Mouse (Mus musculus) 3134 (cell line): ENCODE data around the gene Dcx.

ENCODE experiments used
- DNase-seq: peaks from one replicate; pipeline ENCODE4 v3.0.0-alpha.2; 2011; ENCODE audit warnings: low spot score; ENCODE audit not compliant: insufficient read length; ENCODE audit errors: extremely low read depth

Gene Dcx

GRCm38 (mm10) chrX:143932958-143933357 lies at the start of gene Dcx:
Dcx (minus strand) TSS chrX:143933311.
- no peak for DNase-seq

GRCm38 (mm10) chrX:143966249-143966648 lies 33.1 kb upstream of the Dcx start:
- DNase-seq: no peak

GRCm38 (mm10) chrX:143933671-143934070 lies 560 bp upstream of the Dcx start:
- DNase-seq: no peak

GRCm38 (mm10) chrX:143932530-143932929 lies 581 bp downstream of the Dcx start:
- no peak for DNase-seq

- no peak for DNase-seq
Observed at GRCm38 (mm10) chrX:143931400-143932185, 1.5 kb downstream of the Dcx start.

- DNase-seq: no peak
Observed at GRCm38 (mm10) chrX:143922070-143922469, 11.0 kb downstream of the Dcx start.

- DNase-seq: no peak
Observed at GRCm38 (mm10) chrX:143906699-143907471, 26.2 kb downstream of the Dcx start.

- no peak for DNase-seq
Observed at GRCm38 (mm10) chrX:143904689-143905088, 28.4 kb downstream of the Dcx start.

- no peak for DNase-seq
Observed at GRCm38 (mm10) chrX:143902300-143902699, 30.8 kb downstream of the Dcx start.

GRCm38 (mm10) chrX:143897363-143898285 lies 35.5 kb downstream of the Dcx start:
- DNase-seq: no peak

- no peak for DNase-seq
Observed at GRCm38 (mm10) chrX:143896936-143897335, 36.2 kb downstream of the Dcx start.

- no peak for DNase-seq
Observed at GRCm38 (mm10) chrX:143893180-143893579, 39.9 kb downstream of the Dcx start.

- DNase-seq: no peak
Observed at GRCm38 (mm10) chrX:143885765-143886164, 47.3 kb downstream of the Dcx start.

GRCm38 (mm10) chrX:143884953-143885352 lies 48.2 kb downstream of the Dcx start:
- no peak for DNase-seq

- DNase-seq: no peak
Observed at GRCm38 (mm10) chrX:143884299-143884698, 48.8 kb downstream of the Dcx start.

GRCm38 (mm10) chrX:143881806-143882468 lies 51.2 kb downstream of the Dcx start:
- DNase-seq: no peak

- no peak for DNase-seq
Observed at GRCm38 (mm10) chrX:143879631-143880030, 53.5 kb downstream of the Dcx start.

- DNase-seq: no peak
Observed at GRCm38 (mm10) chrX:143867129-143867664, 65.9 kb downstream of the Dcx start.

- DNase-seq: no peak
Observed at GRCm38 (mm10) chrX:143851351-143851750, 81.8 kb downstream of the Dcx start.

- no peak for DNase-seq
Observed at GRCm38 (mm10) chrX:143849969-143850368, 83.1 kb downstream of the Dcx start.
